Mouse (Mus musculus) thymus, adult 2 months (tissue): ENCODE measurements around the gene Rtkn2. TPM values are rescaled to one million over a fixed set of nuclear protein-coding genes. Genes with fewer than 3 reads are reported as not detected.

Experiments
- DNase-seq: peaks from one replicate; pipeline ENCODE4 v3.0.0; 2021
- H3K27ac ChIP-seq: fragments of 200-500 bp; 2 replicates; pipeline ENCODE4 v1.5.1; 2012; ENCODE audit warnings: low read length, control low read depth; ENCODE audit not compliant: control insufficient read depth, insufficient read depth
- H3K27me3 ChIP-seq: fragments of 200-500 bp; 2 replicates; pipeline ENCODE4 v1.6.1; 2012; ENCODE audit warnings: mild to moderate bottlenecking, low read length, moderate library complexity, mixed read lengths; ENCODE audit not compliant: control insufficient read depth, insufficient read depth
- H3K36me3 ChIP-seq: fragments of 200-500 bp; 2 replicates; pipeline ENCODE4 v1.6.1; 2012; ENCODE audit warnings: mild to moderate bottlenecking, low read length, moderate library complexity; ENCODE audit not compliant: control insufficient read depth, insufficient read depth
- H3K4me1 ChIP-seq: fragments of 200-500 bp; replicated peaks from 2 replicates; pipeline ENCODE4 v1.6.1; 2012; ENCODE audit warnings: low read length; ENCODE audit not compliant: control insufficient read depth, insufficient read depth
- H3K4me3 ChIP-seq: fragments of 200-500 bp; 2 replicates; pipeline ENCODE4 v1.5.1; 2012; ENCODE audit warnings: mild to moderate bottlenecking, low read length, control low read depth, moderate library complexity; ENCODE audit not compliant: control insufficient read depth, insufficient read depth
- CTCF ChIP-seq: fragments of 200-500 bp; IDR thresholded peaks from 2 replicates; pipeline ENCODE4 v1.5.1; 2012; ENCODE audit warnings: mild to moderate bottlenecking, control low read depth, low read length, moderate library complexity, borderline replicate concordance; ENCODE audit not compliant: control insufficient read depth, poor library complexity, insufficient read depth; ENCODE audit errors: extremely low read depth
- POLR2A ChIP-seq: fragments of 200-500 bp; IDR thresholded peaks from 2 replicates; pipeline ENCODE4 v1.6.1; 2012; ENCODE audit warnings: mild to moderate bottlenecking, low read length, control low read depth, moderate library complexity; ENCODE audit not compliant: control insufficient read depth, poor library complexity, insufficient read depth; ENCODE audit errors: extremely low read depth
- WGBS: fragments of 180-500 bp; shearing (Covaris S2); methylation state at CpG from one replicate; pipeline ENCODE4 v1.1.7; 2018; 5-methylcytosine and 5-hydroxymethylcytosine counted together
- polyA plus RNA-seq: library from polyadenylated mRNA; depleted of rRNA; stranded (reverse); fragments of >200 nt; gene quantifications from 2 replicates; pipeline ENCODE4 v1.2.3, GENCODE M21; 2012

Rtkn2 gene
- polyA plus RNA-seq, 1 experiment: 4.2 TPM

GRCm38 (mm10) chr10:68100506-68100905, 121.1 kb downstream of the Rtkn2 start:
- DNase-seq: no peak
- WGBS: 97% methylated on average over 8 of the region's 8 CpGs
- TF ChIP-seq POLR2A (no peak), CTCF (no peak)
- H3K36me3 ChIP-seq: peaks cover 4% of the 10 kb centered on the region; the same call in 1 of the 2 replicates
- H3K4me1 ChIP-seq: peaks cover 8% of the 10 kb centered on the region
- no peak overlapping the region for H3K27ac ChIP-seq
- H3K27me3 ChIP-seq: no peaks in the 10 kb centered on the region
- H3K4me3 ChIP-seq: no peak overlapping the region

GRCm38 (mm10) chr10:68101251-68101650, 121.9 kb downstream of the Rtkn2 start:
- TF ChIP-seq POLR2A: no peak
- no peak for TF ChIP-seq CTCF
- Histone ChIP-seq H3K27ac (no peak overlapping the region), H3K4me3 (no peak overlapping the region), H3K36me3 (peaks cover 4% of the 10 kb centered on the region; the same call in 1 of the 2 replicates), H3K4me1 (peaks cover 8% of the 10 kb centered on the region), H3K27me3 (no peaks in the 10 kb centered on the region)
- WGBS: 88% methylated on average over 4 of the region's 4 CpGs
- DNase-seq: no peak

DNA sequence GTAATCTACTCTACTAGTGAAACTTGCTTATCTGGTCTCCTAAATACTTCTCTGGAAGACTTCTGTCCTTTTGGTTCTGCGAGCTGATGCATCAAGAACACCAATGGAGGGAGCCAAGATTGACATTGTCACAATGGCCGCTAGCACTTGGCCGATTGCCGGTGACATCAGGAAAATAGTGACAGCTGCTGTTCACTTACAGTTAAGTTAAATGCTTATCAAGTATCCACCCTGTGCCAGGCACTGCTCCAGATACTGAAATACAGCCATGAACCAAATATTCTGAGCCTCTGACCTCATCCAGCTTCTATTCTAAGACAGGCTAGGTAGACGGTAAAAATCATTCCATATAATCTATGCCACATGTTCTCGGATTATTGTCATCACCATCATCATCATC, 123.2 kb downstream of the Rtkn2 start:
- Histone ChIP-seq H3K27me3 (no peaks in the 10 kb centered on the region), H3K27ac (no peak overlapping the region), H3K36me3 (no peaks in the 10 kb centered on the region; the same call in 1 of the 2 replicates), H3K4me1 (peaks cover 8% of the 10 kb centered on the region), H3K4me3 (no peak overlapping the region)
- TF ChIP-seq CTCF: no peak
- no peak for TF ChIP-seq POLR2A
- WGBS: over 99% methylated on average over 6 of the region's 6 CpGs
- DNase-seq: no peak

GRCm38 (mm10) chr10:68103078-68103855, 123.9 kb downstream of the Rtkn2 start:
- Histone ChIP-seq H3K27ac (no peak overlapping the region), H3K27me3 (no peaks in the 10 kb centered on the region), H3K4me3 (no peak overlapping the region), H3K36me3 (no peaks in the 10 kb centered on the region), H3K4me1 (peaks cover 5% of the 10 kb centered on the region)
- DNase-seq: no peak
- 92% methylated on average over 6 of the region's 6 CpGs for WGBS
- no peak for TF ChIP-seq POLR2A
- no peak for TF ChIP-seq CTCF

- 94% methylated on average over 5 of the region's 5 CpGs for WGBS
- DNase-seq: no peak
- TF ChIP-seq POLR2A: no peak
- no peak overlapping the region for H3K4me3 ChIP-seq
- peaks cover 3% of the 10 kb centered on the region for H3K4me1 ChIP-seq
- no peak overlapping the region for H3K27ac ChIP-seq
- no peaks in the 10 kb centered on the region for H3K27me3 ChIP-seq
- no peaks in the 10 kb centered on the region for H3K36me3 ChIP-seq
Observed at GRCm38 (mm10) chr10:68103988-68104387, 124.6 kb downstream of the Rtkn2 start.

DNA sequence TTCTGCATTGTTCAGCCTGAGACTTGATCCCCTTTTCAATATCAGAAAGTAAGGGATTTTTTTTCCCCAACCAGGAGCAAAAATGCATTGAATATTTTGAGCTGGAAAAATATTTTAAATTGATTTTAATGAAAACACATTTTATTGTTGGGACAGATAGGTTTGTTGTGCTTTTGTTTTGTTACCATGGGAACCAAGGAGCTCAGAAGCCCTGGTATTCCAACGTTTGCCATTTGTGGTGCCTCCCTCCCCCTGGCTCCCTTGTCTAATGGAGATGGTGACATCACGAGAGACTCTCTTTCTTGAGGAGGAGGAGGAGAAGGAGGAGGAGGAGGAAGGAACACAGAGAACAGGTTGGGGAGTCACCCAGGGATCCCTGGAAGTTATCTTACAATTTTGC, 125.1 kb downstream of the Rtkn2 start:
- H3K27ac ChIP-seq: peak overlapping the region; percentile 66; the same call in 1 of the 2 replicates
- no peaks in the 10 kb centered on the region for H3K36me3 ChIP-seq
- 44% methylated on average over 2 of the region's 2 CpGs for WGBS
- no peak for DNase-seq
- peaks cover 3% of the 10 kb centered on the region for H3K4me1 ChIP-seq
- H3K4me3 ChIP-seq: no peak overlapping the region
- no peak for TF ChIP-seq CTCF
- TF ChIP-seq POLR2A: no peak
- H3K27me3 ChIP-seq: no peaks in the 10 kb centered on the region
